Mouse (Mus musculus) MEL (cell line): ENCODE data around the gene Gpc5.

ENCODE experiments used
- BHLHE40 ChIP-seq: IDR thresholded peaks from 2 replicates; pipeline ENCODE4 v1.6.1; 2012; ENCODE audit warnings: low read depth, mild to moderate bottlenecking, inconsistent platforms, low read length, improper control_type of control experiment, borderline replicate concordance
- CTCF ChIP-seq, 3 experiments: IDR thresholded peaks in 2 of 3; conservative IDR thresholded peaks in 1 of 3; 2 replicates each; pipeline ENCODE4 v1.5.1; 2011 to 2012; ENCODE audit warnings: low read length in 3 of 3, low read depth in 2 of 3, mild to moderate bottlenecking in 2 of 3, improper control_type of control experiment in 1 of 3, inconsistent platforms in 1 of 3, mixed read lengths in 1 of 3, moderate library complexity in 1 of 3; ENCODE audit not compliant: control insufficient read depth in 1 of 3, insufficient read depth in 1 of 3, poor library complexity in 1 of 3, severe bottlenecking in 1 of 3
- MAZ ChIP-seq: IDR thresholded peaks from 2 replicates; pipeline ENCODE4 v1.6.1; 2012; ENCODE audit warnings: low read depth, mild to moderate bottlenecking, inconsistent platforms, low read length, improper control_type of control experiment
- POLR2A ChIP-seq, 2 experiments: IDR thresholded peaks; 2 replicates each; pipeline ENCODE4 v1.6.1; 2011 to 2012; ENCODE audit warnings: low read length in 2 of 2, mild to moderate bottlenecking in 2 of 2, control low read depth in 1 of 2, improper control_type of control experiment in 1 of 2, low read depth in 1 of 2, moderate library complexity in 1 of 2; ENCODE audit not compliant: control insufficient read depth in 1 of 2, insufficient read depth in 1 of 2, poor library complexity in 1 of 2
- TCF12 ChIP-seq: IDR thresholded peaks from 2 replicates; pipeline ENCODE4 v1.6.1; 2014; ENCODE audit warnings: low read depth, mild to moderate bottlenecking, inconsistent platforms, low read length, improper control_type of control experiment, moderate library complexity
- ZNF384 ChIP-seq: IDR thresholded peaks from 2 replicates; pipeline ENCODE4 v1.6.1; 2012; ENCODE audit warnings: low read depth, mild to moderate bottlenecking, inconsistent platforms, low read length, improper control_type of control experiment

- TF ChIP-seq POLR2A (IDR thresholded peaks at IDR 0.05; ENCODE audit: control insufficient read depth in 1 of 2, insufficient read depth in 1 of 2, low read depth in 1 of 2, low read length in 2 of 2, poor library complexity in 1 of 2) (no peak), TCF12 (no peak), ZNF384 (no peak), MAZ (no peak), BHLHE40 (no peak), CTCF (IDR thresholded peaks at IDR 0.05 in 2 of 3, conservative IDR thresholded peaks at IDR 0.05 in 1 of 3; ENCODE audit: control insufficient read depth in 1 of 3, insufficient read depth in 1 of 3, low read depth in 2 of 3, low read length in 3 of 3, poor library complexity in 1 of 3, severe bottlenecking in 1 of 3) (no peak)
Observed at GRCm38 (mm10) chr14:115106326-115106725, 14.3 kb downstream of the Gpc5 start.
